Mouse (Mus musculus) embryo, embryonic 9.5 days (tissue): ENCODE data around the gene Dzip1.

Source experiments
- DNase-seq: peaks from one replicate; pipeline ENCODE4 v3.0.0-alpha.2; 2017; ENCODE audit errors: extremely low spot score

The Dzip1 gene

DNA sequence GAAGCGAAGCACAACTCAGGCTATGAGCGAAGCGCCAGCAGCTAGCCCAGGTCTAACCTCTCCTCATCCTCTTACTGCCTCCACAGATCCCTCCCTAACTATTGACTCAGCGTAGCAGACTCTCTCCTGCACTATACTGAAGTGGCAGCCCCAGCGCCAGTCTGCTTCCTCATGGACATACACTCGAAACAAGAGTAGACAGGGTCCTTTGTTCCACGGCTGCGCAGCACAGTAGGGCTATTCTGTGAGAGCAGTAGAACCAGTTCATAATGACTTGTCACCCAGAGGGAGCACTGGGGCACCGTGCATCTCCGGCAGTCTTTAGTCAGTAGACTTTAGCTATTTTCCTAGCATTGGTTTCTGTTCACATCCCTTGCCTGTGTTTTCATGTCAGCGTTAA, 89.1 kb downstream of the Dzip1 start:
- DNase-seq: no peak

DNA sequence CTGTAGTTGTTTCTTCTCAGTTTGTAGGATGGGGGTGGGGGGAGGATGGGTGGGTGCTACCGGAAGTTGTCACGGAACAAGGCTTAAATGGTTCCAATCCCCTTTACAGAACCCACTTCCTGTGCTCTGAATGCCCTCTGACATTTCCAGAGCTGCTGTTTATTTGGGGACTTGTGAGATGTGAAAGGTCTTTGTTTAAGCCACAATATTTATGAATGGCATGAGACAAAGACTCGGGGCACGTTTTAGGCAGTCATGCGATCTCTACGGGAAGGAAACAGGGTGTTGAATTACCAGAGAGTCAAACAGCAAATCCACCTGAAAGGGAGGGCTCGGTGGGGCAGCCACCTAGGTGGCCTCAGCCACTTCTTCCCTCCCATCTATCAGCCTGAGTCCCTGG, 90.9 kb downstream of the Dzip1 start:
- DNase-seq: no peak

DNA sequence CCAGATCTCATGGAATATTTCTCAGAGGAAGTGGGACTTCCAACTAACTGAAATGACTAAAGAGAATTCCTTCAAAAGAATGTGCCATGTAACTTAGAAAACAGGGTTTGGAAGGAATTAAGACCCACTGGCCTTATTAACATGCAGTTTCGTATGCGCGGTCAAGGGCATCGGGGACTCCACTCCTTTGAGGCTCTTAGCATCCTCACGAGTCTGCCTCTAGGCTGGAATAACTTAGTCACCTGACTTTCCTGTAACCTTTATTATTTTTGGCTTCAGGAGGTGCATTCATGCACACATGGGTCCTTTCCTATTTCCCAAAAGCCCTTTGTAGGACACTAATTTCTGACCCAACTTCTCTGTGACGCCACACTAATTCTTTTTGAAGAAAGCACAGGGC, 92.0 kb downstream of the Dzip1 start:
- DNase-seq: no peak

GRCm38 (mm10) chr14:118831597-118831996, 93.7 kb downstream of the Dzip1 start:
- DNase-seq: no peak

GRCm38 (mm10) chr14:118829331-118830095, 95.7 kb downstream of the Dzip1 start:
- no peak for DNase-seq

- DNase-seq: peak; percentile 56
Observed at GRCm38 (mm10) chr14:118827283-118827904, 97.9 kb downstream of the Dzip1 start.

GRCm38 (mm10) chr14:118826346-118826745, 98.9 kb downstream of the Dzip1 start:
- DNase-seq: no peak
